Mouse (Mus musculus): ENCODE measurements at regions not wholly inside any gene's neighbourhood (a gene's known extent, or its start where the extent isn't known, plus 50 kb on each side); places are given as distances from the start of the nearest gene placed in this dataset.
"Not testable (repeated sequence)": the region's sequence is repeated elsewhere in the genome, so short reads cannot be mapped to it uniquely, and the experiment has no call there.

- ATAC-seq (ENCODE audit: low TSS enrichment), result peak; percentile 81; the same call in 1 of the 2 replicates
Observed at GRCm38 (mm10) chr6:60445591-60445990, 384.1 kb downstream of the Snca start.

GRCm38 (mm10) chr6:60441952-60442351 is 387.7 kb downstream of the Snca start:
- peak; percentile 52; the same call in 1 of the 2 replicates for ATAC-seq (ENCODE audit: low TSS enrichment)

- ATAC-seq (ENCODE audit: low TSS enrichment), result no peak
Observed at GRCm38 (mm10) chr6:60411669-60412068, 418.0 kb downstream of the Snca start.

- ATAC-seq (ENCODE audit: low TSS enrichment), result no peak
Observed at GRCm38 (mm10) chr6:60411239-60411638, 418.4 kb downstream of the Snca start.

GRCm38 (mm10) chr6:60410051-60410785 is 419.4 kb downstream of the Snca start:
- no peak for ATAC-seq (ENCODE audit: low TSS enrichment)

- no peak for ATAC-seq (ENCODE audit: low TSS enrichment)
Observed at GRCm38 (mm10) chr6:60409094-60409493, 420.6 kb downstream of the Snca start.

- ATAC-seq (ENCODE audit: low TSS enrichment), result no peak
Observed at GRCm38 (mm10) chr6:60406861-60407260, 422.8 kb downstream of the Snca start.

- not testable (repeated sequence) for ATAC-seq (ENCODE audit: low TSS enrichment)
Observed at GRCm38 (mm10) chr6:60363931-60364330, 465.7 kb downstream of the Snca start.

GRCm38 (mm10) chr6:60345448-60345847 is 484.2 kb downstream of the Snca start:
- no peak for ATAC-seq (ENCODE audit: low TSS enrichment)

Measured in frontal cortex, adult (tissue).